Mouse (Mus musculus): ENCODE data around the gene Pygo2. TPM values are rescaled to one million over a fixed set of nuclear protein-coding genes. Genes with fewer than 3 reads are reported as not detected.
A peak's percentile ranks its signal among the peaks of the same experiment; 100 is the strongest.

Pygo2 gene
- polyA plus RNA-seq, 1 experiment from 2014 or later: 50.4 TPM

- no peak for DNase-seq (ENCODE audit: low spot score)
- no peaks in the 10 kb centered on the region for H3K27me3 ChIP-seq (ENCODE audit: insufficient read depth, poor library complexity, severe bottlenecking)
- no peaks in the 10 kb centered on the region for H3K9me3 ChIP-seq
- peaks cover 50% of the 10 kb centered on the region for H3K4me1 ChIP-seq (replicated peaks)
- peaks cover 42% of the 10 kb centered on the region for H3K36me3 ChIP-seq
- 91% methylated on average over 8 of the region's 8 CpGs for WGBS
- H3K27ac ChIP-seq: no peak overlapping the region
- no peak overlapping the region for H3K4me3 ChIP-seq
Measured at GRCm38 (mm10) chr3:89432606-89433005, 2.6 kb downstream of the Pygo2 start.

- H3K36me3 ChIP-seq: peaks cover 33% of the 10 kb centered on the region
- no peaks in the 10 kb centered on the region for H3K9me3 ChIP-seq
- no peak for DNase-seq (ENCODE audit: low spot score)
- H3K4me3 ChIP-seq: no peak overlapping the region
- peaks cover 57% of the 10 kb centered on the region for H3K4me1 ChIP-seq (replicated peaks)
- H3K27ac ChIP-seq: no peak overlapping the region
- no peaks in the 10 kb centered on the region for H3K27me3 ChIP-seq (ENCODE audit: insufficient read depth, poor library complexity, severe bottlenecking)
- WGBS: 81% methylated on average over 11 of the region's 11 CpGs
Measured at GRCm38 (mm10) chr3:89434532-89434931, 4.5 kb downstream of the Pygo2 start.

GRCm38 (mm10) chr3:89435041-89435440 is 5.0 kb downstream of the Pygo2 start:
- no peak overlapping the region for H3K27ac ChIP-seq

GRCm38 (mm10) chr3:89436176-89437113 is 6.4 kb downstream of the Pygo2 start, which contains the start of gene Pbxip1:
Gene Pbxip1 (plus strand): TSS chr3:89436706.
- H3K4me1 ChIP-seq (replicated peaks): peaks cover 38% of the 10 kb centered on the region
- 4% methylated on average over 16 of the region's 16 CpGs for WGBS
- peaks cover 48% of the 10 kb centered on the region for H3K36me3 ChIP-seq
- DNase-seq (ENCODE audit: low spot score): peak; percentile 88
- no peaks in the 10 kb centered on the region for H3K9me3 ChIP-seq
- H3K27ac ChIP-seq: peak within 1 kb of the TSS; percentile 85
- H3K4me3 ChIP-seq: peak within 1 kb of the TSS; percentile 60
- H3K27me3 ChIP-seq (ENCODE audit: insufficient read depth, poor library complexity, severe bottlenecking): no peaks in the 10 kb centered on the region

More at GRCm38 (mm10) chr3:89435041-89435440, 5.0 kb downstream of the Pygo2 start:
- peaks cover 35% of the 10 kb centered on the region for H3K36me3 ChIP-seq
- H3K4me3 ChIP-seq: no peak overlapping the region
- H3K9me3 ChIP-seq: no peaks in the 10 kb centered on the region
- 82% methylated on average over 7 of the region's 7 CpGs for WGBS
- H3K4me1 ChIP-seq (replicated peaks): peaks cover 52% of the 10 kb centered on the region
- no peak for DNase-seq (ENCODE audit: low spot score)
- H3K27me3 ChIP-seq (ENCODE audit: insufficient read depth, poor library complexity, severe bottlenecking): no peaks in the 10 kb centered on the region

- Histone ChIP-seq H3K27ac (peak overlapping the region; percentile 85), H3K4me1 (replicated peaks) (peaks cover 35% of the 10 kb centered on the region)
Measured at GRCm38 (mm10) chr3:89437269-89437668, 7.3 kb downstream of the Pygo2 start.

GRCm38 (mm10) chr3:89440691-89441090 is 10.7 kb downstream of the Pygo2 start:
- 95% methylated on average over 2 of the region's 2 CpGs for WGBS
- no peak overlapping the region for H3K27ac ChIP-seq
- no peaks in the 10 kb centered on the region for H3K9me3 ChIP-seq
- no peak overlapping the region for H3K4me3 ChIP-seq
- no peaks in the 10 kb centered on the region for H3K27me3 ChIP-seq (ENCODE audit: insufficient read depth, poor library complexity, severe bottlenecking)
- H3K4me1 ChIP-seq (replicated peaks): peaks cover 23% of the 10 kb centered on the region
- no peak for DNase-seq (ENCODE audit: low spot score)
- peaks cover 33% of the 10 kb centered on the region; the same call in 1 of the 2 replicates for H3K36me3 ChIP-seq

More at GRCm38 (mm10) chr3:89437269-89437668, 7.3 kb downstream of the Pygo2 start:
- 29% methylated on average over 5 of the region's 5 CpGs for WGBS
- Histone ChIP-seq H3K4me3 (peak overlapping the region; percentile 60), H3K9me3 (no peaks in the 10 kb centered on the region), H3K27me3 (ENCODE audit: insufficient read depth, poor library complexity, severe bottlenecking) (no peaks in the 10 kb centered on the region), H3K36me3 (peaks cover 45% of the 10 kb centered on the region)
- DNase-seq (ENCODE audit: low spot score): peak; percentile 40

- Histone ChIP-seq H3K9me3 (no peaks in the 10 kb centered on the region), H3K36me3 (peaks cover 32% of the 10 kb centered on the region), H3K27ac (no peak overlapping the region), H3K27me3 (ENCODE audit: insufficient read depth, poor library complexity, severe bottlenecking) (no peaks in the 10 kb centered on the region), H3K4me1 (replicated peaks) (peaks cover 12% of the 10 kb centered on the region), H3K4me3 (no peak overlapping the region)
- 70% methylated on average over 13 of the region's 13 CpGs for WGBS
- DNase-seq (ENCODE audit: low spot score): no peak
Measured at GRCm38 (mm10) chr3:89448720-89449537, 18.9 kb downstream of the Pygo2 start.

- Histone ChIP-seq H3K4me3 (no peak overlapping the region), H3K27ac (no peak overlapping the region), H3K27me3 (ENCODE audit: insufficient read depth, poor library complexity, severe bottlenecking) (no peaks in the 10 kb centered on the region), H3K4me1 (replicated peaks) (peaks cover 14% of the 10 kb centered on the region), H3K36me3 (peaks cover 29% of the 10 kb centered on the region), H3K9me3 (no peaks in the 10 kb centered on the region)
- WGBS: 39% methylated on average over 7 of the region's 7 CpGs
- peak; percentile 67 for DNase-seq (ENCODE audit: low spot score)
Measured at GRCm38 (mm10) chr3:89449541-89449940, 19.5 kb downstream of the Pygo2 start.

- Histone ChIP-seq H3K9me3 (no peaks in the 10 kb centered on the region), H3K36me3 (peaks cover 8% of the 10 kb centered on the region; the same call in 1 of the 2 replicates), H3K4me1 (replicated peaks) (peaks cover 29% of the 10 kb centered on the region), H3K4me3 (no peak overlapping the region), H3K27me3 (ENCODE audit: insufficient read depth, poor library complexity, severe bottlenecking) (no peaks in the 10 kb centered on the region), H3K27ac (no peak overlapping the region)
- 91% methylated on average over 1 of the region's 1 CpGs for WGBS
- no peak for DNase-seq (ENCODE audit: low spot score)
Measured at GRCm38 (mm10) chr3:89451916-89452315, 21.9 kb downstream of the Pygo2 start.

GRCm38 (mm10) chr3:89454401-89455177 is 24.6 kb downstream of the Pygo2 start, which contains the start of gene Pmvk:
Gene Pmvk (plus strand): TSS chr3:89454541.
- 63% methylated on average over 10 of the region's 10 CpGs for WGBS
- DNase-seq (ENCODE audit: low spot score): no peak
- H3K27me3 ChIP-seq (ENCODE audit: insufficient read depth, poor library complexity, severe bottlenecking): no peaks in the 10 kb centered on the region
- H3K27ac ChIP-seq: no peak within 1 kb of the TSS
- H3K4me3 ChIP-seq: no peak within 1 kb of the TSS
- H3K36me3 ChIP-seq: no peaks in the 10 kb centered on the region
- H3K4me1 ChIP-seq (replicated peaks): peaks cover 37% of the 10 kb centered on the region
- no peaks in the 10 kb centered on the region for H3K9me3 ChIP-seq

- H3K4me3 ChIP-seq: no peak overlapping the region
- H3K27me3 ChIP-seq (ENCODE audit: insufficient read depth, poor library complexity, severe bottlenecking): no peaks in the 10 kb centered on the region
- WGBS: 88% methylated on average over 1 of the region's 1 CpGs
- H3K9me3 ChIP-seq: no peaks in the 10 kb centered on the region
- H3K4me1 ChIP-seq (replicated peaks): peaks cover 49% of the 10 kb centered on the region
- peak overlapping the region; percentile 50 for H3K27ac ChIP-seq
- no peak for DNase-seq (ENCODE audit: low spot score)
- no peaks in the 10 kb centered on the region for H3K36me3 ChIP-seq
Measured at GRCm38 (mm10) chr3:89455786-89456285, 25.8 kb downstream of the Pygo2 start.

All from hindbrain, embryonic 10.5 days (tissue).